Mouse (Mus musculus) frontal cortex, adult (tissue): ENCODE measurements around the gene Vamp9.
A peak's percentile ranks its signal among the peaks of the same experiment; 100 is the strongest.

ENCODE experiments used
- ATAC-seq: cut with Nextera tagmentation; 2 replicates; pipeline ENCODE4 v1.9.2; 2017; ENCODE audit warnings: mild to moderate bottlenecking, moderate library complexity, mixed read lengths; ENCODE audit not compliant: low TSS enrichment

Gene Vamp9

DNA sequence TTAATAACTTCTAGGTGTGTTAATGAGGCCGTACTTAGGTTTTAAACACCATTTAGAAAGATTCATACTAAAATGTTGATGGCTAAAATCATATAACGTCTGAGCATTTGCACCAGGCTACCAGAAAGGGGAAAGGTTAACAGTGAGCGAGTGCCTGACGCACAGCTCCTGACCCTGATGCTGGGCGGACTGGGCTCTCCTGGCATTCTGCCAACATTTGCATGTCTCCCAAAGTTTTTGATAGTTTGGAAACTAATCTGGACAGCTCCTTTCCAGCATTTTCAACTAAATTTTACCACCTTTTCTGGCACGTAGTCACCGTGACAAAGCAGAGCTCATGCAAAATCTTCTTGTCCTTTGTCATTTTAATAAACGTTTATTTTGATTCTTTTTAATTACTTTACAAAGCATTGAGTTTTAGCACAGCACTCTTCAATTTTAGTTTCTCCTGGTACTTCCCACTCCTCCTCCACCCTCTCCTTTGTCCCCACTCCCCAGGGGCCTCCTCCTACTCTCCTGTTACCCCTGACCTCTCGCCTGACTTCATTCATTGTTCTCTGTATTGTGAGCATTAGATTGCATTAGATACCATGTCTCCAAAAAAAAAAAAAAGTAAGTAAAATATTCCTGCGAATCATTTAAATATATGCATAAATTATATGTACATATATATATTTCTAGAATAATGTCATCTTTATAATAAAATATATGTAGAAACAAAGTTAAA lies 35.9 kb downstream of the Vamp9 start:
- ATAC-seq, result no peak

DNA sequence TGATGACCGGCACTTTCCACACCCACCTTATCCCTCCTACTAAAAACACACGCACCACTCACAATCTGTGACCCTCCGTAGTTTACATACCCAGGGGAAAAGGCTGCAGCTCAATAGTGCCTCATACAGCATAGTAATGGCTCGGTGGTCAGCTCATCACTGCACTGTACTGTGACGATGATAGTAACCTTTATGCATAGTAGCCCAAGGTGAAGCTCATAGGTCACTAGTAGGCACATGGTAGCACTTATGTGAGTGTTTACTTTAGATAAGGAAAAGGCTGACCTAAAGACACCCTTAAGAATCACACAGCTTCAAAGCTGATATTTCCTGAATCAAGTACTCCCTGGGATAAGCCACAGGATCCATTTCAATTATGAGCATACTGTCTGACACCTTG lies 46.5 kb downstream of the Vamp9 start:
- ATAC-seq, result no peak

DNA sequence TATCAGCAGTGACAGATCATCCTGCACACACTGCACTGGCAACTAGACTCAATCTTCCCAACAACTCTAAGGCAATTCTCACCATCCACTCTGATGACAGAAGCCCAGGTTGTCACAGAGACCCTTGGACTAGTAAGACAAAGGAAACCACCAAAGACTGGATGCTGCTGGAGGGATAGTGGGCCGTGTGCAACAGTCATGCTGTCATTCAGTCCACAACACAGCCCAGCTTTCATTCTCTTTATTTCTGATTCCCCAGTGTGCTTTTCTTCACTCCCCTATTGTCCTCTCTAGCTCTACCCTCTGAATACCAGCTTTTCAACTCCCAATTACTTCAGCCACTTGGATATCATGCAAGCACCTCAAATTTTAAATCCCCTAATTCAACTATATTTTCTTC lies 47.8 kb downstream of the Vamp9 start:
- ATAC-seq, result no peak

DNA sequence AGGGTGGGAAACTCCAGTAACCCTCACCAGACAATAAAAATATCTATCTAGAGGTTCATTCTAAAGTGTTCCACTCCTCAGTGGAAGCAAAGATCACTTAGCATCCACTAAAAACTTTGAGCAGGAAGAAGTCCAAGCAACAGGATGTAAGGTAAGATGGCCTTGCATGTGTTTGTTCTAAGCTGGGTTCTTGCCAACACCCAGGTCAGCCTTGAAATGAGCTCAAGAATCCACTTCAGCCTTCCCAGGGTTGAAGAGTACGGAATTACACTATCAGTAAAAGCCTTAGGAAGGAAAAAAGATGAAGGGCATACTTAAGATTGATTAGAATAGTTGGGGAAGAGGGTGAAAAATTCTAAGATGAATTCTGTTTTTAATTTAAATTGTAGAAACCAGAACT lies 52.6 kb downstream of the Vamp9 start:
- no peak for ATAC-seq

DNA sequence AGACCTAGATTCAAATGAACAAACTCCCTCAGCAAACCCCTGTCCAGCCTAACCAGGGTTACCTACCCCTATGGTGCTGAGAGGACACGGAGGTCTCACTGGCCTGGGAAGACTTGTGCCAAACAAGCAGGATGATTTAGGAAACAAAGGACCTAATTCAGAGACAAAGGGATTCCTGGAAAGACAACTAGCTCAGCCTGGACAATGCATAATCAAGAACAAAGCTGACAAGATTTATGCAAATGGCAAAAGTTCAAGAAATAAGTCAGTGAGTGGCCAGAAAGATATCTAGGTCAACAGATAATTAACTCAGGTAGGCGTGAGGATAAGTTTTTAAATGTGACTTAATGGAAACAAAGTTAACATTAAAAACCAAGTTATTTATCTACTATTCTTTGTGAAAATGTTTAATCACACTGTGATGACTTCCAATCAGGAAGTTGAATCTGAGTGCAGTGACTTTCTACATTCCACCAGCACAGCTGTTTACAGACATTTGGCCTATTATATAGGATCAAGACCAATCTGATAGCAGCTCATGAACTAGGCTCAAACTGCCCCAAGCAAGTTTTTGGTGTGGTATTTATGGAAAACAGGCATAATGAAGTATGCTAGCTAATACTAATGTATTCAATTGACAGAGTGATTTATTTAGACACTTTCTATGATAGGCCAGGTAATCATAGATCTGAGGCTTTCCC lies 53.3 kb downstream of the Vamp9 start:
- ATAC-seq, result no peak

DNA sequence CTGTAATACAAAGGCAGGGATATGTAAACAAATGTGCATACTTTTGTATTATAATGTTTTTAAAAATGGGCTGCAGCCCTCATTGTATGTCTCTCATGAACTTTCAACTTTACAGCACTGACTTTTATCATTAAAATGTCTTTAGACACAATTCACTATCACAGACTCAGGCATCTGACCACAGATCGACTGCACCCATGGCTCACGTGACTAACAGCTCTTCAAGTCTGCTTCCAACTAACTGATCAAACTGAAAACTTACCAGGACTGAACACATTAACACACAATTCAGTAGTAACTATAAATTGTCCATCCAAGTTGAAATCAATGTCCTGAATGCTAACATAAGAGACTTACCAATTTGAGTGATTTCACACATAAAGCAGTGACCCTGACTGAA lies 53.9 kb downstream of the Vamp9 start:
- no peak for ATAC-seq

DNA sequence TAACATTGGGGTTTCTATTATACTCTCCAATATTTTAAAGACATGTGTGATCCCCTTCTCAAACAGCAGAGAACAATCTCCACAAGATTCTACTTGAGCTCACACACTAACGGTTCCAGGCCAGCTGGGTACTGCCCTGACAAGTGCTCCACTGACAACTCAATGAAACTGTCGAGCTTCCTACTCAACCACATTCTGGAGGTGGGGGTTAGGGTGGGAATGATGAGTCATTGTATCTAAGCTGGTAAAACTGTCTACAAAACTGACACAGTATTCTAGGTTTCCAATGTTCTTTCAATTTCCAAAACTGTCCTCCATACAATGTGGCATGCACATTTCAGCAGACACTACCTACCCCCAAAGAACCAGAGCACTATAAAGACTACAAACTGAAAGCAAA lies 67.9 kb downstream of the Vamp9 start:
- peak; percentile 49 for ATAC-seq

DNA sequence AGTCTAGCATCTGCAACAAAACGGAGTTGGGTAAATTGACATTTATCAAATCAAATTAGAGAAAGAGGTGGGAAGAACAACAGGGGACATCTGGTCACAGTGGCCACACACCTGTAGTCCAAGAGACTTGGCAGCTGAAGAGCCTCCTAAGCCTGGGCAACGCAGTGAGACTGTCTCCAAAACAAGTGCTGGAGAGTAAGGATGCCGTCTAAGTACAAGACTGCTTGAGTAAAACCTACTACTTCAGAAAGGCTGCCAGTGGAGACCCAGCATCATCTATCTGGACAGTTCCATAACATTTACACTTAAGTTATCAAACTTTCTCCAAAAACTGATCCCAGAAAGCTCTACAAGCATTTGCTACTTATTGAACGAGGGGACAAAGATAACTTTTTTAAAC lies 69.0 kb downstream of the Vamp9 start:
- no peak for ATAC-seq

DNA sequence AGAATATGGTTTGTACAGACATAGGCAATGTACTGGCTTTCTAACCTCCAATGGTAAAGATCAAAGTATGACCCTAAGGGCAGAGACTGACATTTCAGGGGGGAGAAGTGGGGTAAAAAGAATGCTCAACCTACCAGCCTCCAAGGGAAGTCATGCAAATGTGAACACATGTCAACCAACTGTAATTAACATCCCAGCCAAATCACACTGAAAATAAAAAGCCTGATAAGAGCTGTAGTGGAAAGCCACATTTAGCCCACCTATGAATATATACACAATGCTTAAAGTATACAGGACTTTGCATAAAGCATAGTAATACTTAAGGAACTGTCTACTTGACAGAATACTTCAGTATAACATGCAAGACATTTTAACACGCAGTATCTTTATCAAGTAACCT lies 69.7 kb downstream of the Vamp9 start:
- no peak for ATAC-seq

DNA sequence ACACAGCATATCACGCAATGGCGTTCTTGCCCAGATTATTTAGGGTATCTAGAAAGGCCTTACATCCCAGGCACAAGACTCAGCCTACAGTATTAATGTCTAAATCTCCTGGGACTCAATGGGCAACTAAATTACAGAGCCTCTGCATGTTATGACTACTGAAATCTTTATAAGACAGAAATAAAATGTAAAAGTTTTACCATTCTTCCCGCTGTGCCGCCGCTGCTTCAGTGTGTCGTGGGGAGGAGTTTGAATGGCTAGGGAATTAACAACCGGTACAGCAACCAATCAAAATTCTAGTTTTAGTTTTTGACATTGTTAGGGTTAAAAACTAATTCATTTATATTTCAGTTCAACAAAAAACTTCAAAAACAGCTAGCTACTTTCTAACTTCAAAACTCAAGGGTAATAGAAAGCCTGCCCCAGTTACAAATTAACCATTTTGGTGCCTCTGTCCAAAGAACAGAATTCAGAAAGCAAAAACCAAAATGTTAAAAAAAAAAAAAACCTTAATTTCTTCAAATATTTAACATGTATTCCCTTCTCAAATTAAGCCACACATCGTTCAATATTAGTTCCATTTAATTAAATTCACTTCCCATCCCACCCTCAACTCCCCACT lies 70.4 kb downstream of the Vamp9 start:
- ATAC-seq, result no peak

DNA sequence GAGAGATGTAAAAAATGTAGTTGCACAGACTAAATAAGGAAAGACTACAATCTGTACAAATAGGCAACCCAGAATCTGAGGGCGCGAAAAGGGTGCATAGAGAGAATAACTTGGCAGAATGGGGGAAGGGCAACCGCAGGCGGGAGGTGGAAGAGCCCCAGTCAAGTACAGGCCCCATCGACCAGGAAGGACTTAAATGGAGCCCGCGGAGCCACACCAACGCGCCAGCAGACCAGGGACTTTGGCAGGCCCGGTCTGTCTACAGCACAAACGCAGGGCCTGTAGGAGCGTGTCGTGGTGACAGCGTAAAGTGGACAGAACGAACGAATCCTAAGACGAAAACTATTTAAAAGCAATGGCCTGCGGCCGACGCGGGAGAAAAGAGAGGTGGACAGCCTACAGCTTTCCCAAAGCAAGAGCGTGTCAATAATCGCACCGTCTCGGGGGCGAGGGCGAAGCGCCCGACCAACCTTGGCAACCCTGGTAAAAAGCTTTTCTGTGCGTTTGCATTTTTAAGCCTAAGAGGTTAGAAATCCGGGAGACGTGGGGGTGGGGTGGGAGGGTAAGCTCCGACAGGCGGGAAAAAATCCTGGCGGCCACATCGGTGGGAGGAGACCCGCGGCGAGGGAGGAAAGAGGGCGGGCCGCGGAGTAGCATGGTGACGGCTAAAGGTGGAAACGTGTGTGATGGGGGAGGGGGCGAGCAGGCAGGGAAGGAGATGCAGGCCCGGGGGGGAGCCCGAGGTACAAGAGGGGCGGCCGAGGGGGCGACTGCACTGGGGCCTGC lies 71.7 kb downstream of the Vamp9 start:
- peak; percentile 41 for ATAC-seq

DNA sequence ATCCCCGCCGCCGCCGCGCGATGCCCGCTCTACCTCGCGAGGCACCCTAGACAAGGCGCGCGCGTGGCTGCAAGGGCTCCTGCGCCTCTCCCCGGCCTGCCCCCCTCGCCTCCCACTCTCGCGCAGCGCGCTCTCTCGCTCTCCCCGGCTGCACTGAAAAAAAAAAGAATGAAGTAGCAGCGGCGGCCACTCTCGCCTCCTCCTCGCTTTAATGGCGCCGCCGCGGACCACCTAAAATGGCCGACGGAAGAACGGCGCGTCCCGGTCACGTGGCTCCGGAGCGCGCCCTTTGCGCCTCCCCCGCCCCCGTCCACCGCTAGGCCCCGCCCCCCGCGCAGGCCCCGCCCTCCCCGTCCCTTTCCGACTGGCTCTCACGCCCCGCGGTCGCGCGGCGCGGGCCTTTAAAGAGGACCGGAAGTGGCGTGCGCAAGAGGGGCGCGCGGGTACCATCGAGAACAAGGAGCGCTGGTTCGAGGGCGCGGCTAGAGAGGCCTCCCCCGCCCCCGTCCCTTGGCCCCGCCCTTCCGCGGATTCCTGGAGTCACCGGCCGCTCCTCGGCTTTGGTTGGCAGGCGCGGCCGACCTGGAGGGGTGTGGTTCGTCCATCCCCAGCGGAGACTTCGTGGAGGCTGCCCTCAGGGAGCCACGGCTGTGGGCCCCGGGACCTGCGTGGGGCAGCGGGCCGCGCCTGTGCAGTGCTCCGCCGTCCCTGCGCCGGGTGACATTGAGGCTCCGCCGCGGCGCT lies 72.8 kb downstream of the Vamp9 start, which contains the start of the genes Hnrnpd and 4930524J08Rik:
Gene Hnrnpd, minus strand, starts transcription at position 240 of the 744 bp plus-strand sequence.
Gene 4930524J08Rik, plus strand, starts transcription at position 363 of the 744 bp plus-strand sequence.
- ATAC-seq, result peak; percentile 89

DNA sequence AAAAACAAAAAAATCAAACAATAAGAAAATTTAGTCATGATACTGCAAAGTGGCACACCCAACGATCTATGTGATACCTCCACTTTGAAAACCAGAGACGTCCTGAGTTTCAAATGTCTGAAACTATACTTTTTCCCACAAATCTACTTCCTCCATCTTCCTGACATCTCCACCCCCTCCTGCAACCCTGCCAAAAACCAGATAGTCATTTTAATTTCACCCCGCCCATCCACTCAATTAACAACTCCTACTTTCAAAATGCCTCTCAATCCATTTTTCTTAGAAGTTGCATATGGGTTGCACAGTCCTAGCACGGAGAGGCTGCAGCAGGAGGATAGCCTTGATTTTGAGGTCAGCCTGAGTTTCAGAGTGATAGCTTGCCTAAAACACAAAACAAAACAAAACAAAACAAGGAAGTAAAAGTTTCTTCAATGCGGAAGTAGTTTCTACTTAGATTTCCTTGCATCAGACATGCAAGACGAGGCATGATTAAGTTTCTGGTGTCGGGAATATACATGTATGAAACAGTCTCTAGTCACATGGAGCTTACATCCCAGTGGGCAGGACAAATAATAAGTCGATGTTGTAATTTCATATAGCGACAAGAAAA lies 77.5 kb downstream of the Vamp9 start:
- ATAC-seq, result no peak

DNA sequence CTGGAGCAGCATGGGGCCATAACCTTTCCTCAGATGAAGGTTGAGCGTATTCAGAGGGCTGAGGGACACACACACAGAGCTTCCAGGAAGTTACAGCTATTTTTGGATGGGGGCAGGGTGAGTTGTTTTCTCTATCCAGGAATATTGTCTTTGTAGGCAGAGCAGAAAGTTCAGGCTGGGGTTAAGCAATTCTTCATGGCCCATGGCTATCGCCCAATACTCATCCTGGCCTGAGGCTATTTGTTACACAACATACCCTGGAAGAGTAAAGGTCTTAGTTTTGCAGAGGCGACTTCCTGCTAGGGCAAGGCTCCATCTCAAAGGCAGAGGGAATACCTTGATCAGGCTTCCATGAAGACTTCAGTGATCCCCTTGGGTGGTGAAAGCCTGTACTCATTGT lies 88.1 kb downstream of the Vamp9 start:
- ATAC-seq, result no peak

DNA sequence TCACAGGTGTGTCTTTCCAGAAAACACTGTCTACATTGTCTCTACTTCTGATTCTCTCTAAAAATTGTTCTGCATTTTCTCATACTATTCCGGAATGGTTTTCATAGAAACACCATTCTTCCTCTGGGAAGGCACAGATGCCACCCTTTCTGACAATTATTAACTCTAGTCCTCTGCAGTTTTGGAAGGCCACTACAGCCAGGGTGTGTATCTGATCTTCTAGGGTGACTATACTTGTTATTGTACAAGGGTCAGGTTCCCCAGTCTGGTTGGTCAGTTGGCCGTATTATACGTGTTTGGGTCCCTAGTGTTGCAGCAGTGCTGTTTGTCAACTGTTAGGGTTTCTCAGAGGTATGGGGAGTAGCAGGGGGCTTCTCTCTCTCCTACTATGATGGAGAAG lies 88.6 kb downstream of the Vamp9 start:
- no peak for ATAC-seq

DNA sequence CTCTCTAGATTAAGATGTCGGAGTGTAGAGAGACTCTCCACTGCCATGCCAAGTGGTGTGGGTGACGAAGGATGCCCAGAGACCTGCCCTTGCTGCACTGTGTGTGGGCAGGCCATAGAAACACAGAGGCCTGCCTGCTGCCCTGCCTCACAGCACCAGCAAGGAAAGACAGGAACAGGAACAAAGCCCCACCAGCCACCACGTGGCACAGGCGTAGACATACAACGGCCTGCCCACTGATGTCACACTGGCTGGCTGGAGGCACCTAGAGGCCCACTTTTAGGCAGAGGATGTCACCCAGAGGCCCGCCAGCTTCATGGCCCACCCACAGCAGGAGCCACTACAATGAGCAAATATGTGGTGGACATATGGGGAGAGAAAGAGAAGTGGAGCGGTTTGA lies 94.0 kb downstream of the Vamp9 start:
- ATAC-seq, result no peak

DNA sequence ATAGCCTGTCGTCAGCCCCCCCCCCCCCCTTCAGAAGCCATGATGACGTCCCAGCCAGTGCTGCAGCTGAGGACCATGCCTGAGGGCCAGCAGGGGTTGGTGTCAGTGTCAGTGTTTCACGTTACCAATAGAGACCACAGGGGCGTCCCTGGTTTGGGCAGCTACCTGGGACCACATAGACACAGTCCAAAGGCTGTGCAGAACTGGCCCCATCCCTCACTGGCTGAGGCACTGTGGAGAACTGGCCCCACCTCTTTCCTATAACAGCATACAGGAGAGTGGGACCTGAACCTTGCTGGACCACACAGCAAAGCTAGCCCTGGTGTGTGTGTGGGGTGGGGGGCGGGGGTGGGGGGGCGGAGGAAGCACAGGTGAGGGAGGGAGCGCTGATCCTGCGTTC lies 94.4 kb downstream of the Vamp9 start:
- ATAC-seq, result no peak
